Mouse (Mus musculus) lung, postnatal 0 days (tissue): ENCODE results near the gene Slc17a9. TPM values are rescaled to one million over a fixed set of nuclear protein-coding genes. Genes with fewer than 3 reads are reported as not detected.
"Not testable (repeated sequence)": the region's sequence is repeated elsewhere in the genome, so short reads cannot be mapped to it uniquely, and the experiment has no call there.

Experiments used
- ATAC-seq: fragments of 200-750 bp; cut with Nextera tagmentation; 2 replicates; pipeline ENCODE4 v1.8.0; 2017; ENCODE audit warnings: moderate library complexity
- DNase-seq: peaks from one replicate; pipeline ENCODE4 v3.0.0-alpha.2; 2016; ENCODE audit warnings: low spot score
- H3K27ac ChIP-seq: fragments of 300-500 bp; sonication (generic); 2 replicates; pipeline ENCODE4 v1.5.1; 2014; ENCODE audit warnings: antibody characterized with exemption, mild to moderate bottlenecking, low read length, mixed read lengths
- H3K27me3 ChIP-seq: fragments of 300-500 bp; sonication (generic); replicated peaks from 2 replicates; pipeline ENCODE4 v1.6.1; 2014; ENCODE audit warnings: low read length, mixed read lengths; ENCODE audit not compliant: insufficient read depth
- H3K36me3 ChIP-seq: fragments of 300-500 bp; sonication (generic); 2 replicates; pipeline ENCODE4 v1.6.1; 2014; ENCODE audit warnings: low read length, mixed read lengths; ENCODE audit not compliant: insufficient read depth
- H3K4me1 ChIP-seq: fragments of 300-500 bp; sonication (generic); 2 replicates; pipeline ENCODE4 v1.6.1; 2014; ENCODE audit warnings: antibody characterized with exemption, low read depth, low read length, mixed read lengths; ENCODE audit not compliant: insufficient read depth
- H3K4me2 ChIP-seq: fragments of 300-500 bp; sonication (generic); replicated peaks from 2 replicates; pipeline ENCODE4 v1.6.1; 2014; ENCODE audit warnings: low read depth, mild to moderate bottlenecking, low read length, moderate library complexity, mixed read lengths
- H3K4me3 ChIP-seq: fragments of 300-500 bp; sonication (generic); 2 replicates; pipeline ENCODE4 v1.5.1; 2014; ENCODE audit warnings: low read depth, low read length
- H3K9ac ChIP-seq: fragments of 300-500 bp; sonication (generic); replicated peaks from 2 replicates; pipeline ENCODE4 v1.6.1; 2014; ENCODE audit warnings: low read depth, mild to moderate bottlenecking
- H3K9me3 ChIP-seq: fragments of 300-500 bp; sonication (generic); 2 replicates; pipeline ENCODE4 v1.6.1; 2016; ENCODE audit warnings: low read length, mixed read lengths
- CTCF ChIP-seq: IDR thresholded peaks from 2 replicates; pipeline ENCODE4 v1.5.1; 2016; ENCODE audit warnings: antibody characterized with exemption, mild to moderate bottlenecking
- EP300 ChIP-seq: IDR thresholded peaks from 2 replicates; pipeline ENCODE4 v1.6.1; 2016; ENCODE audit warnings: antibody characterized with exemption, mild to moderate bottlenecking, control low read depth
- WGBS: fragments of 180-500 bp; shearing (Covaris S2); extraction: QIAGEN DNeasy Blood & Tissue Kit; methylation state at CpG from one replicate; pipeline ENCODE4 v1.1.7; 2014; 5-methylcytosine and 5-hydroxymethylcytosine counted together
- polyA plus RNA-seq: library from polyadenylated mRNA; unstranded; fragments of >200 nt; fragmentation: Nextera tagmentation; extraction: Ambion mirVana; gene quantifications from 2 replicates; pipeline ENCODE4 v1.2.1, GENCODE M21; 2015

Gene Slc17a9
- polyA plus RNA-seq, 1 experiment from 2014 or later: 1.4 TPM

DNA sequence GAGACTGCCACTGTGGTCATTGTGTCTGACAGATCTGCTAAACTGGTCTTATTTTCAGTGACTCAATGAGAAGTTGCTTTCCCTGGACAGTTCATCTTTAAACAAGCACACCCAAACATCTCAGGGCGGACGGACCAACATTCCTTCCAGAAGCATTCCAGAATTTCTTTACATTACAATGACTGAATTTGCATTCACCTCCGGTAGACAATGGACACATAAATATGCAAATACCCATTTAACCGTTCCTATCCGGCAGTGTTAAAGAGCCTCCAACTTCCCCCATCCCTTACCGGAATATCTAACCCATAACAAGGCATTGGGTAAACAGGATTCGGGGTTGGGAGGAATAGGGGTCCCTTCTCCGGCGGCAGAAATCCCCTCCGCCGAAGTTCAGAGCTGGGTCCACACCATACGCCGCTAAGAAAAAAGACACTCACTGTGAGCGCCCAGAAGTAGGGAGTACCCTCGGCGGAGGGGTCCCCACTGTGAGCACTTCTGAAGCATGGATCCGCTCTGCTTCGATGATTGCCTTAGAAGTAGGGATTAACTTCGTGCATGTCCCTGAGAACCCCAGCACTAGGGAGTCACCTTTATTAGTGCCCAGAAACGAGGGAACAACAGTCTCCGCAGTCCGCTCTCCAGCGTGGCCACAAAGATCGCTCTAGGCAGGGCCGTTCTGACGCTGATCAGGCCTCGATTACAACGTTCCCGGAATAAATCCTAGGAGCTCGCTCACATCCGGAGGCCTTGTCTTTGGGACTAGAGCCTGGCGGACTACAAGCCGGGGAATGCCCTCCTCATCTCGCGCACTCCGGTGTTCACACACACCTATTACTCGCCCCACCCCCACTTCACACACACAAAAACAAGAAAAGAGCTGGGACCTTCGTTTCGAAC lies 15.8 kb upstream of the Slc17a9 start:
- Histone ChIP-seq H3K27me3 (no peaks in the 10 kb centered on the region), H3K4me2 (peak overlapping the region; percentile 83), H3K9me3 (no peaks in the 10 kb centered on the region), H3K9ac (peak overlapping the region; percentile 100), H3K27ac (peak overlapping the region; percentile 92), H3K4me3 (peak overlapping the region; percentile 100), H3K36me3 (peaks cover 5% of the 10 kb centered on the region), H3K4me1 (peaks cover 11% of the 10 kb centered on the region)
- DNase-seq (no peak), ATAC-seq (peak; percentile 59)
- under 1% methylated on average over 39 of the region's 39 CpGs for whole genome bisulfite sequencing
- no peak for TF ChIP-seq CTCF
- no peak for TF ChIP-seq EP300

DNA sequence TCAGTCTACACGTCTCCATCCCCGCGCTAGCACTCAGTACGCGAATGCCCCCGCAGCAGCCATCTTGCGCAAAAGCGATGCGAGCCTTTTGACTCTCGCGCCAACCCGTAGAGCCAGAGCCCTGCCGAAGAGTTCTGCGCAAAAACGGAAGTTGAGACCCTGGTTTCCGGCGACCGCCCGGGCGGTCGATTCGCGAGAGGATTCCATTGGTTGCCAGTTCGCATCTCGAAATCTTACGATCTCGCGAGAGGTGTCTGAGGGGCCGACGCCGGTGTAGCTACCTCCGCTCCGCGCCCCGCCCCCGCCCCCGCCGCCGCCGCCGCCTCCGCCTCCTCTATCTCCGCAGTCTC lies 15.2 kb upstream of the Slc17a9 start, which contains the start of the genes Dido1 and Gid8:
TSS of gene Dido1 (minus strand) at position 77 of the 350 bp plus-strand sequence.
TSS of gene Gid8 (plus strand) at position 195 of the 350 bp plus-strand sequence.
- TF ChIP-seq CTCF (no peak), EP300 (no peak)
- ATAC-seq (peak; percentile 97), DNase-seq (peak; percentile 99)
- Histone ChIP-seq H3K36me3 (peaks cover 10% of the 10 kb centered on the region), H3K27ac (peak within 1 kb of the TSS; percentile 94), H3K9me3 (no peaks in the 10 kb centered on the region), H3K9ac (peak within 1 kb of the TSS; percentile 100), H3K4me1 (peaks cover 11% of the 10 kb centered on the region), H3K27me3 (no peaks in the 10 kb centered on the region), H3K4me3 (peak within 1 kb of the TSS; percentile 100), H3K4me2 (peak within 1 kb of the TSS; percentile 83)
- 0% methylated on average over 32 of the region's 43 CpGs for WGBS

DNA sequence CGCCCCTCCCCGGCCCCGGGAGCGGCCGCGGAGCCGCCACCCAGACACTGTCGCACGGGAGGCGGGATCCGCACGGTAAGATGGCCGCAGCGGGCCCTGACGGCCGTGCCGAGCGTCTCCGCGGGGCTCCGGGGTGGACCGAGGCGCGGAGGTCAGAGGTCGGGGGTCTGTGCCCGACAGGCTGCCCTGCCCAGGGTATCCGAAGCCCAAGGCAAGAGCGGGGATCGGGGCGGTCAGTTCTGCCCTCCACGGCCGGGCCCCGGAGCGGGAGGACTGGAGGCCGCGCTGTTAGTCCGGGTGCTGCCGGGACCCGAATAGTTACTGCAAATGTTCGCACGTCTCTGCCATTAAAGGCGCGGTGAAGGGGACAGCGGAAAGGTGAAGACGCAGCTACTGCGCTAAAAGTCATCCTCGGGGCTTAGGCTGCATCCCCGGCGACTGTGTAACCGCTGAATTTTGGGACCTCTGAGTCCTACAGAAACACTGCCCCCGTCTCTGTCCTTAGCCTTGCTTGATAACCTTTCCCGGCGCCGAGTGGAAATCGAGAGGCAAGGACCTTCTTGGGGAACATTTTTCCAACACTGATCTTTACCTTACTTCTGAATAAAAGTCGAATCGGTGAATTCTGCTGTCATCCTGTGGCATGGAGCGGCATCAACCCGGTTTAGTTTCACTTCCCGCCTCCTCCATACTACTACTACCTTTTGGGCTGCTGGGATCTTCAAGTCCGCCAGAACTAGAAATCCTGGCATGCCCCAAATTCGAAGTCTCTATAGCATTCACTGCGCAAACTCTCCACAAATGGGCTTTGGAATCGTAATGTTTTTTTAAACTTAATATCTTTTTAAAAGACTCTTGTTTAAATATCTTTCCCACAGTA lies 14.5 kb upstream of the Slc17a9 start:
- 2% methylated on average over 39 of the region's 64 CpGs for WGBS
- TF ChIP-seq EP300 (no peak), CTCF (no peak; the same call in 1 of the 2 replicates)
- Histone ChIP-seq H3K27me3 (no peaks in the 10 kb centered on the region), H3K36me3 (peaks cover 10% of the 10 kb centered on the region), H3K9me3 (no peaks in the 10 kb centered on the region), H3K4me3 (peak overlapping the region; percentile 100), H3K9ac (peak overlapping the region; percentile 100), H3K4me1 (peaks cover 11% of the 10 kb centered on the region), H3K4me2 (peak overlapping the region; percentile 76), H3K27ac (peak overlapping the region; percentile 94)
- DNase-seq (peak; percentile 41), ATAC-seq (no peak)

DNA sequence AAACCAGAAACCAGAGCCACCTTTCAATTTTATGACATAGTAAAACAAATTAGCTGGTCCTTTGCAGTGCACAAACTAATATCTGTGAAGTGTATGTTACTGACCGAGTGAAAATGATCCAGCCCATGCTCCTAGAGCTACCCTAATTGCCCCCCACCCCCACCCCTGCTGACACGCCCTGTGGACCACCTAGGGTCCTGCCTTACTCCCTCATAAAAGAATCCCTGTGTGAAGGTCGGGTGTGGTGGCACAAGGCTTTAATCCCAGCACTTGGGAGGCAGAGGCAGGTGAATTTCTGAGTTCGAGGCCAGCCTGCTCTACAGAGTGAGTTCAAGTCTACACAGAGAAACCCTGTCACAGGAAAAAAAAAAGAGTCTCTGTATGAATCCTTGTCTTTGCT lies 13.5 kb upstream of the Slc17a9 start:
- WGBS: 62% methylated on average over 4 of the region's 4 CpGs
- DNase-seq (no peak), ATAC-seq (no peak)
- Histone ChIP-seq H3K36me3 (peaks cover 10% of the 10 kb centered on the region), H3K27me3 (no peaks in the 10 kb centered on the region), H3K9ac (peak overlapping the region; percentile 100), H3K4me2 (peak overlapping the region; percentile 76; the same call in 1 of the 2 replicates), H3K9me3 (no peaks in the 10 kb centered on the region), H3K4me1 (peaks cover 11% of the 10 kb centered on the region), H3K27ac (no peak overlapping the region), H3K4me3 (no peak overlapping the region)
- TF ChIP-seq EP300: no peak
- no peak for TF ChIP-seq CTCF

DNA sequence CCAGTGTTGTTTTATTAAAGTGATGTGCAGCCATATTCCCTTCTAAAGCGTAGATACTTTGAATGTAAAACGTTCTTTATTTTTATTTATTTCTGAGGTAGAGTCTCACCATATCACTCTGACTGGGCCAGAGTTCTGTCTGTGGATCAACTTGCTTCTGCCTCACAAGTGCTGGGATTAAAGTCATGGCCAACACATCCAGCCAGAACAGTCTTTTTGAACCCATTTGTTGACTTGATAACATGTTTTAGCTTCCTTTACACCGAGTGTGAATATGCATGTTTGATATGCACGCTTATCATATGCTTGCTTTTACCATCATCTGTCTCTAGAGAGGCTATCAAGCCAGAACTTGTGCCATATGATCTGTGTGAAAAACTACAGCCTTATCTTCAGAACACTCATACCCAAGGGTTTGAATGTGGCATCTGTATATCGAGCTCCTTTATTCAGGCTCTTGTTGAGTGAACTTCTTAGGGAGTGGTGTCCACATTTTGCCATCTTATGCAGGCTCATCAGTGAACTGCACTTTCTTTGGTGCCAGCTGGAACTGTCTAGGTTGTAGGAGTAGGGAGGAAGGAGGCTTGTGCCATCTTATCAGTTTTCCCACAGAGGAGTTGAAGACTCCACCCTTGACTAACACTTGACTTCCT lies 12.9 kb upstream of the Slc17a9 start:
- no peak for TF ChIP-seq EP300
- no peak for TF ChIP-seq CTCF
- no peak overlapping the region for H3K27ac ChIP-seq
- H3K4me3 ChIP-seq: no peak overlapping the region
- no peaks in the 10 kb centered on the region for H3K9me3 ChIP-seq
- no peak for ATAC-seq
- peaks cover 10% of the 10 kb centered on the region for H3K36me3 ChIP-seq
- peaks cover 11% of the 10 kb centered on the region for H3K4me1 ChIP-seq
- no peak overlapping the region for H3K4me2 ChIP-seq
- WGBS: 93% methylated on average over 5 of the region's 5 CpGs
- H3K27me3 ChIP-seq: no peaks in the 10 kb centered on the region
- no peak overlapping the region for H3K9ac ChIP-seq
- no peak for DNase-seq

DNA sequence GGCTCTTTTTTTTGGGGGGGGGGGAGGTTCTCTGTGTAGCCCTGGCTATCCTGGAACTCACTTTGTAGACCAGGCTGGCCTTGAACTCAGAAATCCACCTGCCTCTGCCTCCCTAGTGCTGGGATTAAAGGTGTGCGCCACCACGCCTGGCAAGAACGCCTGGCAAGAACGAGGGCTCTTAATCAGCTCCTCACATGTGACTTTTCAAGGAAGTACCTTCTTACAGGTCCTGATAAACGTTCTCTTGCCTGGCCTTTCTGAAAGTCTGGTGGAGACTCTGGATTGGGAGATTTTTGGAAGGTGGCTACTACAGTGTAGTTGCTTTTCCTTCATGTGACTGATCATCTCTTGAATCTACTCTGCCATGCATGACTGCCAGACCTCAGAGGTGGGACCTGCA lies 2.3 kb upstream of the Slc17a9 start:
- not testable (repeated sequence) for H3K27me3 ChIP-seq, ATAC-seq, H3K4me2 ChIP-seq, DNase-seq, H3K27ac ChIP-seq, H3K9ac ChIP-seq, H3K9me3 ChIP-seq, H3K4me3 ChIP-seq, H3K4me1 ChIP-seq
- peaks cover 43% of the 10 kb centered on the region; the same call in 1 of the 2 replicates for H3K36me3 ChIP-seq
- 71% methylated on average over 5 of the region's 5 CpGs for WGBS
